Mouse (Mus musculus) forebrain, embryonic 12.5 days (tissue): ENCODE measurements around the gene Clic6. TPM values are rescaled to one million over a fixed set of nuclear protein-coding genes. Genes with fewer than 3 reads are reported as not detected.

Source experiments
- ATAC-seq: fragments of 200-750 bp; cut with Nextera tagmentation; 2 replicates; pipeline ENCODE4 v1.8.0; 2017; ENCODE audit warnings: moderate TSS enrichment; ENCODE audit not compliant: low FRiP score
- H3K27ac ChIP-seq: fragments of 300-500 bp; sonication (generic); 2 replicates; pipeline ENCODE4 v1.5.1; 2016; ENCODE audit warnings: mild to moderate bottlenecking
- H3K27me3 ChIP-seq: fragments of 300-500 bp; sonication (generic); 2 replicates; pipeline ENCODE4 v1.6.1; 2016; ENCODE audit warnings: mild to moderate bottlenecking
- H3K36me3 ChIP-seq: fragments of 300-500 bp; sonication (generic); replicated peaks from 2 replicates; pipeline ENCODE4 v1.6.1; 2016; ENCODE audit warnings: mild to moderate bottlenecking
- H3K4me1 ChIP-seq: fragments of 300-500 bp; sonication (generic); 2 replicates; pipeline ENCODE4 v1.6.1; 2016
- H3K4me2 ChIP-seq: fragments of 300-500 bp; sonication (generic); 2 replicates; pipeline ENCODE4 v1.6.1; 2016; ENCODE audit warnings: mild to moderate bottlenecking, moderate library complexity
- H3K4me3 ChIP-seq: fragments of 300-500 bp; sonication (generic); replicated peaks from 2 replicates; pipeline ENCODE4 v1.5.1; 2016; ENCODE audit warnings: mild to moderate bottlenecking
- H3K9ac ChIP-seq: fragments of 300-500 bp; sonication (generic); 2 replicates; pipeline ENCODE4 v1.6.1; 2016; ENCODE audit warnings: mild to moderate bottlenecking
- H3K9me3 ChIP-seq: fragments of 300-500 bp; sonication (generic); 2 replicates; pipeline ENCODE4 v1.6.1; 2016
- WGBS: fragments of 180-500 bp; shearing (Covaris S2); methylation state at CpG from one replicate; pipeline ENCODE4 v1.1.7; 2016; 5-methylcytosine and 5-hydroxymethylcytosine counted together
- polyA plus RNA-seq: library from polyadenylated mRNA; unstranded; fragments of >200 nt; fragmentation: Nextera tagmentation; extraction: Ambion mirVana; gene quantifications from 2 replicates; pipeline ENCODE4 v1.2.1, GENCODE M21; 2016

Gene Clic6
- polyA plus RNA-seq, 1 experiment from 2014 or later: 8.0 TPM

- Histone ChIP-seq H3K9ac (no peak overlapping the region), H3K4me1 (0 out of 2 replicates have a peak, but pooled peaks cover 4% of the 10 kb centered on the region), H3K9me3 (no peaks in the 10 kb centered on the region), H3K4me2 (no peak overlapping the region), H3K36me3 (peaks cover 22% of the 10 kb centered on the region), H3K27ac (no peak overlapping the region), H3K27me3 (no peaks in the 10 kb centered on the region), H3K4me3 (no peak overlapping the region)
- ATAC-seq: no peak
- 93% methylated on average over 18 of the region's 18 CpGs for WGBS
Measured at GRCm38 (mm10) chr16:92454495-92454894, 31.0 kb upstream of the Clic6 start.

- 73% methylated on average over 8 of the region's 8 CpGs for WGBS
- H3K9ac ChIP-seq: no peak overlapping the region
- peaks cover 21% of the 10 kb centered on the region for H3K36me3 ChIP-seq
- no peak overlapping the region for H3K27ac ChIP-seq
- 0 out of 2 replicates have a peak, but pooled peaks cover 4% of the 10 kb centered on the region for H3K4me1 ChIP-seq
- no peak for ATAC-seq
- no peak overlapping the region for H3K4me2 ChIP-seq
- no peaks in the 10 kb centered on the region for H3K27me3 ChIP-seq
- H3K4me3 ChIP-seq: no peak overlapping the region
- no peaks in the 10 kb centered on the region for H3K9me3 ChIP-seq
Measured at GRCm38 (mm10) chr16:92455488-92455887, 30.0 kb upstream of the Clic6 start.

GRCm38 (mm10) chr16:92455969-92456368 lies 29.6 kb upstream of the Clic6 start:
- Histone ChIP-seq H3K27ac (no peak overlapping the region), H3K4me2 (no peak overlapping the region)
- 88% methylated on average over 5 of the region's 5 CpGs for WGBS

GRCm38 (mm10) chr16:92457594-92457993 lies 27.9 kb upstream of the Clic6 start:
- H3K9me3 ChIP-seq: no peaks in the 10 kb centered on the region
- no peak overlapping the region for H3K9ac ChIP-seq
- ATAC-seq: peak; percentile 65
- WGBS: 23% methylated on average over 7 of the region's 7 CpGs
- H3K27ac ChIP-seq: no peak overlapping the region
- no peaks in the 10 kb centered on the region for H3K27me3 ChIP-seq
- H3K4me1 ChIP-seq: peaks cover 9% of the 10 kb centered on the region; the same call in 1 of the 2 replicates
- peaks cover 8% of the 10 kb centered on the region; the same call in 1 of the 2 replicates for H3K36me3 ChIP-seq
- H3K4me3 ChIP-seq: no peak overlapping the region
- H3K4me2 ChIP-seq: no peak overlapping the region

More at GRCm38 (mm10) chr16:92455969-92456368, 29.6 kb upstream of the Clic6 start:
- Histone ChIP-seq H3K9ac (no peak overlapping the region), H3K27me3 (no peaks in the 10 kb centered on the region), H3K4me1 (peaks cover 4% of the 10 kb centered on the region; the same call in 1 of the 2 replicates), H3K9me3 (no peaks in the 10 kb centered on the region), H3K36me3 (peaks cover 16% of the 10 kb centered on the region), H3K4me3 (no peak overlapping the region)
- ATAC-seq: no peak

GRCm38 (mm10) chr16:92461412-92461811 lies 24.1 kb upstream of the Clic6 start:
- Histone ChIP-seq H3K36me3 (no peaks in the 10 kb centered on the region), H3K4me2 (no peak overlapping the region), H3K27me3 (no peaks in the 10 kb centered on the region), H3K4me3 (no peak overlapping the region), H3K4me1 (peaks cover 31% of the 10 kb centered on the region), H3K9ac (no peak overlapping the region), H3K9me3 (no peaks in the 10 kb centered on the region), H3K27ac (no peak overlapping the region)
- 77% methylated on average over 6 of the region's 6 CpGs for WGBS
- no peak for ATAC-seq

- H3K4me1 ChIP-seq: peaks cover 27% of the 10 kb centered on the region
- WGBS: 61% methylated on average over 14 of the region's 14 CpGs
- H3K9ac ChIP-seq: peak overlapping the region; percentile 81; the same call in 1 of the 2 replicates
- H3K4me3 ChIP-seq: peak overlapping the region; percentile 88
- H3K4me2 ChIP-seq: peak overlapping the region; percentile 82
- H3K36me3 ChIP-seq: no peaks in the 10 kb centered on the region
- no peaks in the 10 kb centered on the region for H3K27me3 ChIP-seq
- no peaks in the 10 kb centered on the region for H3K9me3 ChIP-seq
- no peak for ATAC-seq
- no peak overlapping the region for H3K27ac ChIP-seq
Measured at GRCm38 (mm10) chr16:92464390-92464972, 21.1 kb upstream of the Clic6 start.

- Histone ChIP-seq H3K4me2 (peak overlapping the region; percentile 82), H3K27me3 (no peaks in the 10 kb centered on the region), H3K27ac (no peak overlapping the region), H3K4me1 (peaks cover 27% of the 10 kb centered on the region), H3K4me3 (peak overlapping the region; percentile 88), H3K36me3 (no peaks in the 10 kb centered on the region), H3K9ac (peak overlapping the region; percentile 81), H3K9me3 (no peaks in the 10 kb centered on the region)
- WGBS: 4% methylated on average over 10 of the region's 10 CpGs
- no peak for ATAC-seq
Measured at GRCm38 (mm10) chr16:92465226-92465625, 20.3 kb upstream of the Clic6 start.

GRCm38 (mm10) chr16:92465642-92466526 lies 19.7 kb upstream of the Clic6 start:
- H3K4me2 ChIP-seq: peak overlapping the region; percentile 82
- WGBS: under 1% methylated on average over 90 of the region's 94 CpGs

GRCm38 (mm10) chr16:92467041-92467440 lies 18.5 kb upstream of the Clic6 start:
- Histone ChIP-seq H3K9ac (no peak overlapping the region), H3K4me1 (peaks cover 22% of the 10 kb centered on the region), H3K27ac (no peak overlapping the region), H3K27me3 (peaks cover 3% of the 10 kb centered on the region; the same call in 1 of the 2 replicates), H3K9me3 (no peaks in the 10 kb centered on the region), H3K36me3 (no peaks in the 10 kb centered on the region), H3K4me2 (no peak overlapping the region), H3K4me3 (no peak overlapping the region)
- 78% methylated on average over 5 of the region's 5 CpGs for WGBS
- ATAC-seq: no peak

More at GRCm38 (mm10) chr16:92465642-92466526, 19.7 kb upstream of the Clic6 start:
- Histone ChIP-seq H3K4me1 (peaks cover 27% of the 10 kb centered on the region), H3K36me3 (no peaks in the 10 kb centered on the region), H3K9me3 (no peaks in the 10 kb centered on the region), H3K27me3 (peaks cover 3% of the 10 kb centered on the region; the same call in 1 of the 2 replicates), H3K27ac (no peak overlapping the region), H3K4me3 (peak overlapping the region; percentile 88), H3K9ac (peak overlapping the region; percentile 81)
- ATAC-seq: peak; percentile 98

- Histone ChIP-seq H3K36me3 (no peaks in the 10 kb centered on the region), H3K9me3 (no peaks in the 10 kb centered on the region), H3K4me3 (no peak overlapping the region), H3K27ac (no peak overlapping the region), H3K4me2 (no peak overlapping the region), H3K4me1 (peaks cover 17% of the 10 kb centered on the region), H3K27me3 (peaks cover 3% of the 10 kb centered on the region; the same call in 1 of the 2 replicates), H3K9ac (no peak overlapping the region)
- 75% methylated on average over 14 of the region's 14 CpGs for WGBS
- ATAC-seq: no peak
Measured at GRCm38 (mm10) chr16:92468459-92468858, 17.1 kb upstream of the Clic6 start.

- H3K27ac ChIP-seq: no peak within 1 kb of the TSS
- no peaks in the 10 kb centered on the region for H3K9me3 ChIP-seq
- 63% methylated on average over 6 of the region's 6 CpGs for WGBS
- no peak within 1 kb of the TSS for H3K4me2 ChIP-seq
- no peak for ATAC-seq
- no peaks in the 10 kb centered on the region; the same call in 1 of the 2 replicates for H3K4me1 ChIP-seq
- no peaks in the 10 kb centered on the region for H3K36me3 ChIP-seq
- H3K9ac ChIP-seq: no peak within 1 kb of the TSS
- peaks cover 3% of the 10 kb centered on the region; the same call in 1 of the 2 replicates for H3K27me3 ChIP-seq
- H3K4me3 ChIP-seq: no peak within 1 kb of the TSS
Measured at GRCm38 (mm10) chr16:92470706-92471105, 14.8 kb upstream of the Clic6 start, which contains the start of gene Rcan1. Gene Rcan1, minus strand, starts transcription at chr16:92470867.

GRCm38 (mm10) chr16:92472898-92473297 lies 12.6 kb upstream of the Clic6 start:
- peaks cover 16% of the 10 kb centered on the region; the same call in 1 of the 2 replicates for H3K27me3 ChIP-seq
- no peak overlapping the region for H3K4me2 ChIP-seq
- H3K9me3 ChIP-seq: no peaks in the 10 kb centered on the region
- H3K4me1 ChIP-seq: no peaks in the 10 kb centered on the region; the same call in 1 of the 2 replicates
- 73% methylated on average over 3 of the region's 3 CpGs for WGBS
- no peak overlapping the region for H3K4me3 ChIP-seq
- no peak overlapping the region for H3K27ac ChIP-seq
- no peak overlapping the region for H3K9ac ChIP-seq
- no peak for ATAC-seq
- H3K36me3 ChIP-seq: no peaks in the 10 kb centered on the region
